7 mouse cellular contexts compared by ENCODE assay signal in genomic region chr12:3364508-3365448, GRCm38 (mm10). TPM values are rescaled to one million over a fixed set of nuclear protein-coding genes. Genes with fewer than 3 reads are reported as not detected.
DNase-seq lines count a peak whose midpoint lies in the region; ATAC-seq and TF ChIP-seq lines count a peak whose summit lies in the region.

Gene Kif3c, plus strand, starts transcription at chr12:3365132.

- H3K27ac ChIP-seq in intestine, postnatal 0 days (ENCODE audit: low read depth, low read length): no peak within 1 kb of the TSS
- peak within 1 kb of the TSS; percentile 90 for H3K27ac ChIP-seq in midbrain, embryonic 10.5 days (replicated peaks)

- H3K27me3 ChIP-seq in intestine, postnatal 0 days (replicated peaks; ENCODE audit: control insufficient read depth, insufficient read depth, low read length): no peaks in the 10 kb centered on the region
- H3K27me3 ChIP-seq in midbrain, embryonic 10.5 days (ENCODE audit: low read depth, poor library complexity, severe bottlenecking): peaks cover 6% of the 10 kb centered on the region; the same call in 1 of the 2 replicates

- no peaks in the 10 kb centered on the region for H3K9me3 ChIP-seq in intestine, postnatal 0 days (ENCODE audit: control insufficient read depth)
- peaks cover 15% of the 10 kb centered on the region for H3K9me3 ChIP-seq in midbrain, embryonic 10.5 days (replicated peaks)

- intact Hi-C loops in left cerebral cortex, postnatal 36 days (cut with DNase I): loop anchor here (1.0 to 2.0 kb wide), 2 partner anchors 54 to 129 kb away; no protein-coding TSS in a partner anchor

- peak within 1 kb of the TSS; percentile 89 for H3K4me2 ChIP-seq in intestine, postnatal 0 days (replicated peaks; ENCODE audit: low read depth)

- WGBS in intestine, postnatal 0 days: 9% methylated on average over 41 of the region's 48 CpGs
- 6% methylated on average over 48 of the region's 48 CpGs for WGBS in midbrain, embryonic 10.5 days

- H3K9ac ChIP-seq in intestine, postnatal 0 days (ENCODE audit: low read depth, low read length): peak within 1 kb of the TSS; percentile 57

- peak; percentile 84 for DNase-seq in adrenal gland, adult 2 months
- DNase-seq in embryo, embryonic 9.5 days (ENCODE audit: extremely low spot score): peak; percentile 85
- DNase-seq in left cerebral cortex, postnatal 36 days (ENCODE audit: low spot score in 2 of 2): peak; percentile 90 to 91
- peak; percentile 86 for DNase-seq in midbrain, embryonic 10.5 days (ENCODE audit: low spot score)
- DNase-seq in right cerebral cortex, postnatal 4 days: peak; percentile 87

- ATAC-seq in granulocyte monocyte progenitor cell, adult 5-6 weeks (replicated peaks; ENCODE audit: poor library complexity, severe bottlenecking): peak; percentile 74
- ATAC-seq in intestine, postnatal 0 days: peak; percentile 62

- no peaks in the 10 kb centered on the region; the same call in 1 of the 2 replicates for H3K4me1 ChIP-seq in intestine, postnatal 0 days (replicated peaks; ENCODE audit: control insufficient read depth, insufficient read depth, low read length)
- peaks cover 47% of the 10 kb centered on the region for H3K4me1 ChIP-seq in midbrain, embryonic 10.5 days

- no peaks in the 10 kb centered on the region for H3K36me3 ChIP-seq in intestine, postnatal 0 days (ENCODE audit: control insufficient read depth, insufficient read depth)
- H3K36me3 ChIP-seq in midbrain, embryonic 10.5 days: peaks cover 18% of the 10 kb centered on the region

- H3K4me3 ChIP-seq in intestine, postnatal 0 days (ENCODE audit: low read depth, low read length): peak within 1 kb of the TSS; percentile 79
- H3K4me3 ChIP-seq in midbrain, embryonic 10.5 days: peak within 1 kb of the TSS; percentile 79

- TF ChIP-seq CTCF in intestine, postnatal 0 days (IDR thresholded peaks at IDR 0.05; ENCODE audit: low read depth): no peak

RNA-seq across cellular contexts. Expression of gene Kif3c, which starts in this region (rescaled TPM):
- total RNA-seq in adrenal gland, adult 2 months (2021): 10 to 100 TPM; 17.5 to 26.9 TPM
- polyA plus RNA-seq in adrenal gland, adult 2 months (2012; rRNA removed): 11.3 and 21.2 TPM in 2 replicates
- 2.7 and 7.8 TPM in 2 replicates for total RNA-seq in granulocyte monocyte progenitor cell, adult 5-6 weeks (2014; fragmentation: Nextera tagmentation)
- 3.3 and 4.4 TPM in 2 replicates for total RNA-seq in granulocyte monocyte progenitor cell, adult 5-6 weeks (2017)
- polyA plus RNA-seq in intestine, postnatal 0 days (2015; fragmentation: Nextera tagmentation; extraction: Ambion mirVana): 2.3 and 2.4 TPM in 2 replicates
- 100 to 1,000 TPM; 188 to 200 TPM for total RNA-seq in left cerebral cortex, postnatal 36 days (2021)
- polyA plus RNA-seq in midbrain, embryonic 10.5 days (2016; fragmentation: Nextera tagmentation; extraction: Ambion mirVana): 19.9 and 28.5 TPM in 2 replicates

Comparison
In these comparisons a context has a peak if more than half of its experiments do, and no peak if none do; other contexts are left out.
1. RNA of gene Kif3c (total RNA-seq): 188 to 200 TPM in left cerebral cortex, postnatal 36 days; 17.5 to 26.9 TPM in adrenal gland, adult 2 months and 2.7 to 7.8 TPM in granulocyte monocyte progenitor cell, adult 5-6 weeks; every median in the first group is over 4 times any median in the second.
2. Peak in every context shown above with its lines, with median percentiles within 50 percentile points of each other: DNase-seq.